Mouse (Mus musculus) cerebral cortex, adult 2 months (tissue): ENCODE results near the gene Wasl.

Experiments used
- WGBS: fragments of 180-500 bp; shearing (Covaris S2); methylation state at CpG from one replicate; pipeline ENCODE4 v1.1.7; 2018; 5-methylcytosine and 5-hydroxymethylcytosine counted together

Wasl gene

DNA sequence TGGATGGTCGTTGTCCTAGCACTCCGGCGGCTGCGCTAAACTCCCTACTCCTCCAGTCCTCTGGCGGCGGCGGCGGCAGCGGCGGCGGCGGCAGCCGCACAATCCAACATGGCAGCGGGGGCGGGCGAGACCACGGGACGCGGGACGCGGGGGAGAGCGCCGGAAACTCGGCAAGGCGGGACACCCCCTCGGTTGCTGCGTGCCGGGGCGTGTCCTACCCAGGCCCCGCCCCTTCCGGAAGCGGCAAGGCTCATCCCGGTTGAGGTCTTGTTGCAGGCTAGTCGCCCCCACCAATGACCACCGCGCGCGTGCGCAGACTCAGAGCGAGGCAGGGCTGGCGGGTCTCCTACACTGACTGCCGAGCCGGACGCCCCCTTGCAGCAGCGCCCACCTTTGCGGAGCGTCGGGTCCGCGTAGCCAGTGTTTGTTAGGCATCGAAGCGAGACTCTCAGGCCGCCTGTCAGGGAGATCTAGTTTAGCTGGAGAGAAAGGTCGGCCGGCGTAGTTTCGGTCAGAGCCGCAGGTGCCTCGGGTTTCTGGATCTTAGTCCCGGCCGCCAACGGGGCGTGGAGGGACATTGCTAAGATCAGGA lies at the start of gene Wasl:
Gene Wasl, minus strand, starts transcription at position 143 of the 592 bp plus-strand sequence.
- WGBS = under 1% methylated on average over 57 of the region's 63 CpGs

DNA sequence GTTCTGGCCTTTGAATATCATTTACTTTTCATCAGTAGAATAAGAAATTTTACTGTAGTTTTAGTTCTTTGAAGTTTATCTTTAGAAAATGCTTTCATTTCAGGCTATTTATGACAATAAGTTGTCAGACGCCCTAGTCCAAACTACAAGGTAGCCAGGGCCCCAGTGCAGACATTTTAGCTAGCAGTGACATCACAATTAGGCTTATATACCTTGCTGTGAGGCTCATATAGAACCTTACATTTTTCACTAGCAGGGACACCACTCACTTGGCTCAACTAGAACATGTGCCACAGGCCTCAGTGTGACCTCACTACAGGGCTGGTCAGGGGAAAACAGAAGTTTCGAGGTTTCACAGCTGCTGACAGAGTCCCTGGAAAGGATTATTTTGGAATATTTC lies 42.7 kb upstream of the Wasl start:
- WGBS = 64% methylated on average over 2 of the region's 2 CpGs

DNA sequence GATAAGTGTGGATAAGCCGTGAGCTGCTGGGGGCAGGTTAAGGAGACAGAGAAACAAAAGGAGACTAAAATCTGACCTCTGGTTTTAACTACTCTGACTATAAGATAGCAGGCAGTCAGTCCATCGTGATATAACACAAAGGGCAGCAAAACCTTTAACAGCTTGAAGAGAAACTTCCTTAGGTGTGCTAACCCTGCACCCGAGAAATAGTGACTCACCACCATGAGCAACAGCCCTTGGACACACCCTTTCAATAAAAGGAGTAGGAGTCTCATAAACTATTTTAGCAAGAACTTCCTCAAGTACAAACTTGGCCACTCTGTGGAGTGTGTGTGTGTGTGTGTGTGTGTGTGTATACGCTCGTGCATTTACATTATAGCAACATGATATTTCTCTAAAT lies 42.3 kb upstream of the Wasl start:
- 69% methylated on average over 5 of the region's 5 CpGs for WGBS

DNA sequence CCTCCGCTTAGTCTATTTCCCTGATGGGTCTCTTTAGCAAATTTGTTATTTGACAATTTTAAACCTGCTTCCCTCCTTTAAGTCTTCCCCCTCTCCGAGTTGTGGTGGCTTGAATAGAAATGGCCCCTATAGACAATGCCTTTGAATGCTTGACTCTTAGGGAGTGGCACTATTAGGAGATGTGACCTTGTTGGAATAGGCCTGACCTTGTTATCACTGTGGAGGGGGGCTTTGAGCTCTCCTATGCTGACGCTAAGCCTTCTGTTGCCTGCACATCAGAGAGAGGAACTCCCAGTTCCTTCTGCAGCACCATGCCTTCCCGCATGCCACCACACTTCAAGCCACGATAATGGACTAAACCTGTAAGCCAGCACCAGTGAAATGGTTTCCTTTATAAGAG lies 32.4 kb upstream of the Wasl start:
- 92% methylated on average over 5 of the region's 5 CpGs for WGBS

DNA sequence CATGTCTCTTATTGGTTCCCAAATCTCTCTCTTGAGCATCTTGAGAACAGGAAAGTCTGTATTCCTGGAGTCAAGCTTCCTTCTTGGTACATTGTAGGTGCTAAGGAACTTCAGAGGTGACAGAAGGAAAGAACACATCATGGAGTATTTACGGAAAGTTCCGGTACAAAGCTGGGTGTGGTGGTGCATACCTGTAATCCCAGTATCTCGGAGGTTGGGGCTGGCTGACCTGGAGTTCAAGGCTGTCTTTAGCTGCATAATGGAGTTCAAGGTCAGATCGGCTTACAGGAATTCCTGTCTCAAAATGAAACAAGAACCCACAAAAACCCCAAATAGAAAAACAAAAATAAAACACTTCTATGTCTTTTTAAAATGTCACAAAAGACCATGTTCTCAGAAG lies 31.3 kb upstream of the Wasl start:
- 85% methylated on average over 4 of the region's 4 CpGs for WGBS

DNA sequence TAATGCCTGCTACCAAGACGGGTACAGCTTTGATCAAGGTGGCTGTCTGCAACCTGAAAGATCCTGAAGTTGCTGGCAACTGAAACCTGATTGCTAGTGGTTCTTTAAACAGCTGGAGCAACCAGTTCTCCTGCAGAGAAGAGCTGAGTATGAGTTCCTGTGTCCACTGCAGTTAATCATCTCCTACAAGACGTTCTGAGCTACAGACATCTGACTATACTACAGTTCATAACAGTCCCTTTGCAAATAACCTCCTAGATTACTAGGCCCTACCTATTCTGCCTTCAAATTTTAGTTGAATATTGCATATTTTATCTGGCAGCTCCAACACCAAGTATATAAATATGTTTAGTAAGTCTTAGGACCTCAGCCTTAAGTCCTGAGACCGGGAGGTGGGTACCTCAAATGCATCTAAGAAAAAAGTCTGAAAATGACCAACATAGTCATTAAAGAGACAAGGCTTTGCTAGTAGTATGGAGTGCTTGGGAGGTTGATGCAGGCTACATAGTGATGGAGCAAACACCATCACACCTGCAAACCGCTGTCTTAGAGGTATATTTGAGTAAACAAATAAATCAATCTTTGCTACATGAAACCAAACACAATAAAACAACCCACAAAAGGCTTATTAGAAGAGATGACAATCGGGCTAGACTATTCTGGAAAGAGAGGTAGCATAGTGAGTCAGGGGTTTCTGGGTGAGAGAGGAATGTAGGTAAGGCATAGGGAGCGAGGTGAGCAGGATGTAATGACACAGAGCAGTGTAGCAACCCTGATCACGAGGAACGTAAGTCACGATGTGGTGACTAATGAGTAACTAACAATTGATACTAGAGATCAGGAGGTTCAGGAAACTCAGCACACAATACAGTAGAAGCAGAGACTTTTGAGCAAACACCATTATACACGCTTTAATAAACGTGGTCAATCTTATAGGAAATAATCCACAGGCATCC lies 29.9 kb upstream of the Wasl start:
- WGBS = 83% methylated on average over 11 of the region's 11 CpGs

DNA sequence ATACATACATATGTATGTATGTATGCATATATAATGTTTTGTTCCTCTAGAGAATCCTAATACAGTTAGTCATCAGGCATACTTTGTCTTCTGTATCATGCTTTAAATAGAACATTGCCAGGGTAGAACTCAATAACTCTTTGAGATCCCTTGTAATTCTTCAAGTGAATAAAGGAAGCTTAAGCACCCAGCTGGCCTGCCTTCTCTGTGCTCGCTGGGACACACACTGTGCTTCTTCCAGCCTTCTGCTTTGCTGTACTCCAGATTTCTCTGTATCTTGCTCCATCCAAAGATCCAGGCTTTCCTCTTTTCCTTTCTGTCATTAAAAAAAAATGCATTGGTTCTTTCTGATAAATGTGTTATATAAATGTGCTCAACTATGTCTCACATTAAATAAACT lies 23.1 kb upstream of the Wasl start:
- WGBS = 46% methylated on average over 1 of the region's 1 CpGs

DNA sequence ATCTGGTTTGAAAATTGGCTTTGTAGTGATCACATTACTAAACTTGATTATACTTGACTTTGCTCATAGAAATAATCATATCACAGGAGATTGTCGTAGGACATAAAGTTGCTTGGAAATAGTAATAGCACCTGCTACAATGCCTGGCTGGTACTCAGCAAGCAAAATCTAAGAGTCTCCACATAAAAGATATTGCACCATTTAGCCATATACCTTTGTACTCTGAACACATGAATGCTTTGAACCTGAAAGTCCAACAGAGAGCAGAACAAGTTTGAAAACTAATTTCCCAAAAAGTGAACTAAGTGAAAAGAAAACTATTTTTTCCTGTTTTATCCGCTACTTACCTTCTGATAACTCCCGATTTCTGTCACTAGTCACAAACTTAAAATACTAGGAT lies 18.3 kb upstream of the Wasl start:
- 94% methylated on average over 3 of the region's 3 CpGs for WGBS

DNA sequence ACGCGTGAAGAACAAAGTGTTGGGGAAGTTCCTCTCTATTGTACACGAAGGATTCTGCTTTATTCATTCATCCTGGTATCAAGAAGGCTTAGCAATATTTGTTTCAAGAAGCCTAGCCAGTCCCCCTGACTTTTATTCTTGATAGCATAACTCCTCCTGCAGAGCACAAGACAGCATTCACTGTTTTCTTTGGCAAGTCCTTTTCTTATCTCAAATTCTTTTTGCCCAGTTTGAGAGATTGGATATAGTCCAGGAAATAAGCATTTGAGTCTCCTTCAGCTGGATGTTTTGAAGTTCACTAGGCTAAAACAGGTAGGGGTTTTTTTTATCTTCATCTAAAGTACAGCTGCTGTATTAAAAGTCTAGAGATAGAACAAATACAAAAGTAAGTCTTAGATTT lies 3.0 kb upstream of the Wasl start:
- WGBS = 65% methylated on average over 3 of the region's 3 CpGs

DNA sequence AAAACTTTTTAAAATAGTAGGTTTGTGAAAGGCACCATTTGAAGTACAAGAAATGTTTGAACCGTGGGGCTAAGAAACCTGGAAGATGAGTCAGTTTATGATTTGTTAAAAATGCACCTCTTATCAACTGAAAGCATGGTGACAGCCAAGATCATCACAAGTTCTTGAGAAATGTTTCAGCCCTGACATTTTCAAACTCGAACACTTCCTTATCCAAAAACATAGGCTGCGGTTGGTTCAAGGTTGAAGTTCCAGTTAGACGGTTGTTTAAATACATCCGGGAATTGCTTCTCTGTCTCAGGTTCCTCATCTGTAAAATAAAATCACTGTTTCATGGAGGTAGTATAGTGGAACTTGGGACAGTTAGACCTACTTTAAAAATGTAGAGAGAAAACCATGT lies 1.4 kb upstream of the Wasl start:
- WGBS = 86% methylated on average over 5 of the region's 5 CpGs

DNA sequence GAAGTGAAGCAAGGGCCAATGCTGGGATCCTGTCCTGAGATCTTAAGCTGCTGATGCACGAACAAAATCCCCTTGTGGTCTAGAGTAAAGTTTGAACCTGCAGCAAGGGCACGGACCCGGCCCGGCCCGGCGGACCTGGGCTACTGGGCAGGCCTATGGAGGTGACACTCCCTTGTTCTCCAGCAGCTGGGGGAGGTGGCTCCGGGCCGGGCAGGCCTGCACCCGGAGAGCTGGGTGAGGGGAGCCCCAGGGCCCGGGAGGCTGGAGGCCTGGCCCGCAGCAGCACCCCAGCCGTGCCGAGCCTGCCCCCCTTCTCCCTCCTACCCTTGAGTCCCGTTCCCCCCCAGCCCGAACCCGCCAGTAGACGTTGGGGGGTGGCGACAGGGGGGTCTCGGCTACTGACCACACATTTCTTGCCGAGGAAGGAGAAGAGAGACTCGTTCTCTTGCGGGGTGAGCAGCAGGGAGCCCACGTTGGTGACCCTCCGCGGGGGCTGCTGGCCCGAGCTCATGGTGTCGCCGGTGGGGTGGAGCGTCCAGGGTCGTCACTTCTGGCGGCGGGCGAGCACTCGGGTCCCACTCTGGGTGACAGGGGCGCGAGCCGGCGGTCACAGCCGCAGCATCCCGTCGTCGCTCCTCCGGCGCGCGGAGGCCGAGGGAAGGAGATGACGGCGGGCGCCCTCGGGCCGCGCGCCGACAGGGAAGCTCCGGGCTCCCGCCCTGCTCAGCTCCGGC lies 509 bp downstream of the Wasl start:
- WGBS = under 1% methylated on average over 58 of the region's 58 CpGs

DNA sequence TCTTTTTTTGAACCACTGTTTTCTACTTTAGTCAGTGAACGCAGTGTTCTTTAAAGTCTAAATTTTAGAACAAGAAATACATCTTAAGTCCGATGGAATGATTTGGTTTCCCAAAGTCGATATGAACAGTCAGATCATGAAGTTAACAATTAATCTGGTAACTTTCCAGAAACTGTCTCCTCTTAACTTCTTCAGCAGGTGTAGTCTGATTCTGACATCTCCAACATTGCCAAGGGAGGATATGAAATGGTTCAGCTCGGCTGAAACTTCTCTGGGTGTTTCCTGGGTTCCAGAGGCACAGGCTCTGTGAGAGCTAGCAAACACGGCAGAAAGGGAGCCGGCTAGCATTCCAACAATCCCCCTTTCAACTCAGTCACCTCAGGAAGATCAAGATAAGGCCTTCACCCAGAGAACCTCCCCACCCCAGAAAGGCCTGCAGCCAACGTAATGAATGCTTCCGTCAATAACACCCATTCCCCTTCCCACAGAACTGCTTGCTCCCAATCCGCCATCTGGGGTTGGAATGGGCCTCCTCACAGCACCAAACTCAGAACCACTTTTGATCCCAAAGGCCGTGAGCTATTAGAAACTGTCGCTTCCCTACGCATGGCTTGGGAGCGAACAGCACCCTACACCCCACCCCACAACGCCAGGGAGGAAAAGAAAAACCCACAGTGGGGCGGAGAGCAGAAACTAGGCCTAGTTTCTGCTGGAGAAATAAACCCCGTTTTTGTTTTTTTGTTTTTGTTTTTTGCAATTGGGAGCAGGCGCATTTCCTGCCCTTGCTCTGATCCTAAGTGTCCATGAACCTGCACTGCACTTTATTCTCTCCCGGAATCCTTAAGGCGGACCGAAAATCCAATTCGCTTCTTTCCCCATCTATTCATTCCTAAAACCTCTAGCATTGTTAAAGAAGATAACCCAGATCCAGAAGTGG lies 1.3 kb downstream of the Wasl start:
- 3% methylated on average over 21 of the region's 21 CpGs for WGBS

DNA sequence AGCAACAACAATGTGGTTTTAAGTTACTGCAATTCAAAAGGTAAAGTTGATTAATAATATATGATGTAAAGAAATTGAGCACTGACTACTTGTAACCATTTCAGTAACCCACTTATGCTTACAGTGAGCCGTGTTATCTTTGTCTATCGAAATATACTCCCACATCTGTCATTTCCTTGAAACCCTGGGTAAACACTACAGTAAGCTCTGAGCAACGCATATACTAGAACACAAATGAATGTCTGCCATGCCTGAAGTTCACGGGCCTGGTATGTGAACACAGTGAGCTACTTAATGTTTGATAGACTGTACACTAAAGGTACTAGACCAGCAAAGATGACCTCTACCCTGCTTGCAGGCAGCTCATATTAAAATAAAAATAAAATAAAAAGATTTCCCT lies 2.3 kb downstream of the Wasl start:
- WGBS = 27% methylated on average over 4 of the region's 4 CpGs

DNA sequence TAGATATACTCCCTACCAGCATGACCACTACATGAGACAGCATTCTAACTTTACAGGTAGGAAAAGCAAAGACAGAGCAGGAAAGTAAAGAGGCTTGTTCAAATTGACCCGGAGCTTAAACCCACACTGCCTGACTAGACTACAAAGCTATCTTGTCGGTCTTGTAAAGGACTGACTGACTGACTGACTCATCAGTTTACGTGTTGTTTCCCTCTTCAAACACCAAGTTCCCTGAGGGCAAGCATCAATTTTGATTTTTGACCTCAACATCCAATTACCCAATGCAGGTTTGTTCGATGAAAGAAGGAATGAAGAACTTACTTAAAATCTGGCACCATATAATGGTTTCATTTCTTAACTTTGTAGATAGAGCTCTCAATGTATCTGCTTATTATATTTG lies 2.9 kb downstream of the Wasl start:
- 62% methylated on average over 4 of the region's 4 CpGs for WGBS

DNA sequence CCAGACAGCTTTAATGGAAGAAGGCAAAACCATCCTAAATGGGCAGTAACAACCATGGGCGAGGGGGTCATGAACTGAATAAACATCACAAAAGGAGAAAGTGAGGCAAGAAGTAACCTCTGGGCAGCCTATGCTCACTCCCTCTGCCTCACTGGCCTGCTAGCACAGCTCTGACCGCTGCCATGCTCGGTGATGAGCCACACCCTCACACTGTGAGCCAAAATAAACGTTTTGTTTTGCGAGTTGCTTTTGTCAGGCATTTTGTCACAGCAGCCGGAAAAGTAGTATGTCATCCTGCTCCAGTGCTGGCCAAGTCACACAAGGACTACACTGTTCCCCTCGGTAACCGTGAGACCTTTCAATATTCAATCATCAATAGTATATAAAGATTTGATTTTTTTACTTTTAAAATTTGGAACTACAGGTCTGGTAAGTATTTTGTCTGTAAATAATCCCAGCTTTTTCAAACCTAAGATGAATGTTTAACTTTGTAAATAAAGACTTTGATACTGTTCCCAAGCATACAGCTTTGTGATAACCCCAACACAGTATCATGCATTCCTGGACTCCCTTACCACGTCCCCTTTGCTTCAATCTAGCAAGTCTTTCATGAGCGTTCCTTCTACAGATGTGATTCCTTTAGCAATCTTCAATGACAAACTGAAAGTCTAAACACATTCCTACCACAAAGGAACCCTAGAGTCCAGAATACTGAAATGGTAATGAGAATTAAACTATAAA lies 7.0 kb downstream of the Wasl start:
- WGBS = 64% methylated on average over 10 of the region's 10 CpGs

DNA sequence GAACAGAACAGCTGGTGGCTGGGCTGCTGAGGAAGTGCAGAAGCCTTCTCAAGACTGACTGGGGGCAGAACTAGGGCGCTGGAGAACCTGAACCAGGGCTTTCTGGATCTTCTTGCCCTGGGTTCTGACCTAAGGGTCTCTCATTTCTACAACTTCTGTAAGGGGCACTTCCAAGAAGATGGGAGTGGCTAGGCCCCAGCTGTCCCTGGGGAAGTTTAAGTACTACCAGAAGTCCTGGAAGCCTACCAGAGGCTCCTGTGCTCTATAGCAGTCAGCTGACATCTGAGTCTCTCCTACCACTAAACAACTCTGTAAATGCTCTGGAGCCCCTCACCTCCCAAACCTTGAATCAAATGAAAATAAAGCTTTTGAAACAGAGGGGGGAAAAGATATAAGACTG lies 8.7 kb downstream of the Wasl start:
- WGBS = 50% methylated on average over 1 of the region's 1 CpGs

DNA sequence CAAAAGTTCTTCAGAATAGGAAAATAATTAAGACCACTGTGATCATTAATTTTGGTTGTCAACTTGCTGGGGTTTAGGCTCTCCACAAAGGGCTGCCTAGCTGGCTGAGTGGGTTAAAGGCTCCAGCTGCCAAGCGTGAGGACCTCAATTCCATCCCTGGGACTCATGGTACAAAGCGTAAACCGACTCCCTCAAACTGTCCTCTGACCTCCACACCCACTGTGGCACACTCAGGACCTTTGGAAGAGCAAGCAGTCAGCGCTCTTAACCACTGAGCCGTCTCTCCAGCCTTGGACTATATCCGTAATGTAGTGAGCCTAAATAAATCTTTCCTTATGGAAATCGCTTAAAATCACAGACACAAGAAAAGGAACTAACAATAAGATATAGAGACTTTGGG lies 13.3 kb downstream of the Wasl start:
- WGBS = 68% methylated on average over 7 of the region's 7 CpGs

DNA sequence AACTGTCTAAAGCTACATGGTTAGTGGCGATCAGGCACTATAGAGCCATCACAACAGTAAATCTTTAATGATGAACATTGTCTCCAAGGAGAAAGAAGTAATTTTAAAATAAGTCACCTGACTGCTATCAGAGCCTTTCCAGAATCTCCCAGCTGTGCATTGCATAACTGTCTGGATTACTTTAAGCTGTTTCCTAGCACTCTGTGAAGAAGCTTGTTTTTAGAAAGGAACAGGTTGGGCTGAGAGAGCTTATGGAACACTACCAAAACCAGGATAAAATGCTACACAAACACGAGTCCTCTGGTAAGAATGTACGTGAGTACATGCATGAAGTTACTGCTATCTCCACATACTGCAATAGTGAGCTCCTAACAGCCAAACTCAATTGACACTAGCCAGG lies 14.1 kb downstream of the Wasl start:
- 34% methylated on average over 3 of the region's 3 CpGs for WGBS

DNA sequence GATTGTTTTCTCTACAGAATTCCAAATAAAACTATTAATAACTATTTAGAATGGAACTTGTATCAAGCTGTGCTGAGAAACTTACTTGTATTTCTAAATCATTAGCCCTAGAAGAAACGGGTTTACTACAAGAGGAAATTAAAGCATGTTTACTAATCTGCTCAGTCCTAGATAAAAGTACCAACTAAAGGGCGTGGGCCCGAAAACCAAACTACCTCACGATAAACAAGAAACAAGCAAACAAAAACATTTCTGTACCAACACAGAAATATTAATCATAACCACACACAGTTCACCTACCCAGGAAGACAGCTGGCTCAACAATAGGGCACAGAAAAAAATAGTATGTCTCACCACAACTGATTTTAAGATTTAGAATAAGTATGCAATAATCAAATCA lies 16.4 kb downstream of the Wasl start:
- WGBS = 62% methylated on average over 4 of the region's 4 CpGs

DNA sequence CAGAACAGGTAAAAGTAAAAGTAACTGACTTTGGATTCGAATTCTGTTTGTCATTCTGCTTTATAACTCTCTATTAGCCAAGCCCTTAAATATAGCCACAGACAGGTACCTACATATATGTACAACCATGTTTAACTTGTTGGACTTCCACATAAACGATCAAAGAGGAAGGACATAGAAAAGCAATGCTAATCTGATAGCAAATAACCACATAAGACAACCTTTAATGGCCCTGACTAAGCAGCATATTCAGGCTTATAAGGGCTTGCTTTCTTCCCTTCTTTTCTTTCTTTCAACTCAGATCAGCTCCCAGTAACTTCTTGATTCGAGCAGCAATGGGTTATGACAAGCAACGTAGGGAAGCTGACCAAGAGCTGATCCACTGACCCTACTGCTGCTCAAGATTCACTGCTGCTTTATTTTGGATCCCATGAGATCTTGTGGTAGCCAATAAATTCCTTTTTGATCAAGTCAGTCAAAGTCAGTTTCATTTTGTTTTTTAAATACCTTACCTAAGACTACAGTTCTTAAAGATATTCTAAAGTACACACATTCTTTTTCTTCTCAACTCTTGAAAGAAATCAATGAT lies 17.6 kb downstream of the Wasl start:
- 75% methylated on average over 4 of the region's 4 CpGs for WGBS
